Mouse (Mus musculus) G1E (cell line): ENCODE results near the gene Ubr4. TPM values are rescaled to one million over a fixed set of nuclear protein-coding genes. Genes with fewer than 3 reads are reported as not detected.

Experiments used
- ATAC-seq: 2 replicates; pipeline ENCODE4 v1.8.0; 2016; ENCODE audit warnings: mild to moderate bottlenecking; ENCODE audit not compliant: insufficient number of reproducible peaks, poor library complexity, low FRiP score, severe bottlenecking; ENCODE audit errors: extremely low read depth
- DNase-seq: peaks from one replicate; pipeline ENCODE4 v3.0.0; 2012; ENCODE audit warnings: low spot score
- H3K27me3 ChIP-seq: 2 replicates; pipeline ENCODE4 v1.6.1; 2012; ENCODE audit warnings: mild to moderate bottlenecking, low read length, inconsistent platforms; ENCODE audit not compliant: insufficient read depth
- H3K36me3 ChIP-seq: replicated peaks from 2 replicates; pipeline ENCODE3; 2012; ENCODE audit warnings: mild to moderate bottlenecking, inconsistent platforms
- H3K4me1 ChIP-seq: 2 replicates; pipeline ENCODE4 v1.6.1; 2012; ENCODE audit warnings: low read depth, low read length, inconsistent platforms, mixed read lengths; ENCODE audit not compliant: insufficient read depth
- H3K4me3 ChIP-seq: 2 replicates; pipeline ENCODE4 v1.5.1; 2012; ENCODE audit warnings: low read depth, mild to moderate bottlenecking, inconsistent platforms, low read length, moderate library complexity, mixed read lengths
- H3K9me3 ChIP-seq: replicated peaks from 2 replicates; pipeline ENCODE4 v1.6.1; 2012; ENCODE audit warnings: inconsistent platforms
- CTCF ChIP-seq: IDR thresholded peaks from 2 replicates; pipeline ENCODE4 v1.5.1; 2012; ENCODE audit warnings: low read depth, low read length, inconsistent platforms, mixed read lengths
- GATA1 ChIP-seq: IDR thresholded peaks from 2 replicates; pipeline ENCODE4 v1.6.1; 2012; ENCODE audit warnings: borderline replicate concordance, low read length, inconsistent platforms, mixed read lengths
- GATA2 ChIP-seq: IDR thresholded peaks from 2 replicates; pipeline ENCODE4 v1.6.1; 2012; ENCODE audit warnings: low read depth, low read length, inconsistent platforms, borderline replicate concordance
- POLR2AphosphoS5 ChIP-seq: IDR thresholded peaks from 2 replicates; pipeline ENCODE4 v1.6.1; 2012; ENCODE audit warnings: low read depth, low read length, inconsistent platforms; ENCODE audit not compliant: insufficient replicate concordance
- TAL1 ChIP-seq: conservative IDR thresholded peaks from 2 replicates; pipeline ENCODE4 v1.6.1; 2012; ENCODE audit warnings: low read depth, low read length, inconsistent platforms, mixed read lengths
- polyA plus RNA-seq: library from polyadenylated mRNA; stranded (reverse); fragments of >175 nt; gene quantifications from 2 replicates; pipeline ENCODE4 v1.2.3, GENCODE M21; 2012
- total RNA-seq, 2 experiments: library from RNA; stranded (forward) in 1 of 2; stranded (reverse) in 1 of 2; fragments of 200-1000 nt in 1 of 2; fragments of >200 nt in 1 of 2; fragmentation: Nextera tagmentation in 1 of 2; gene quantifications; 2 replicates each; pipeline ENCODE4 v1.2.3; 2014 to 2017

Ubr4 gene
- total and polyA plus RNA-seq, 3 experiments: 62.2 to 393 (median 132) TPM

DNA sequence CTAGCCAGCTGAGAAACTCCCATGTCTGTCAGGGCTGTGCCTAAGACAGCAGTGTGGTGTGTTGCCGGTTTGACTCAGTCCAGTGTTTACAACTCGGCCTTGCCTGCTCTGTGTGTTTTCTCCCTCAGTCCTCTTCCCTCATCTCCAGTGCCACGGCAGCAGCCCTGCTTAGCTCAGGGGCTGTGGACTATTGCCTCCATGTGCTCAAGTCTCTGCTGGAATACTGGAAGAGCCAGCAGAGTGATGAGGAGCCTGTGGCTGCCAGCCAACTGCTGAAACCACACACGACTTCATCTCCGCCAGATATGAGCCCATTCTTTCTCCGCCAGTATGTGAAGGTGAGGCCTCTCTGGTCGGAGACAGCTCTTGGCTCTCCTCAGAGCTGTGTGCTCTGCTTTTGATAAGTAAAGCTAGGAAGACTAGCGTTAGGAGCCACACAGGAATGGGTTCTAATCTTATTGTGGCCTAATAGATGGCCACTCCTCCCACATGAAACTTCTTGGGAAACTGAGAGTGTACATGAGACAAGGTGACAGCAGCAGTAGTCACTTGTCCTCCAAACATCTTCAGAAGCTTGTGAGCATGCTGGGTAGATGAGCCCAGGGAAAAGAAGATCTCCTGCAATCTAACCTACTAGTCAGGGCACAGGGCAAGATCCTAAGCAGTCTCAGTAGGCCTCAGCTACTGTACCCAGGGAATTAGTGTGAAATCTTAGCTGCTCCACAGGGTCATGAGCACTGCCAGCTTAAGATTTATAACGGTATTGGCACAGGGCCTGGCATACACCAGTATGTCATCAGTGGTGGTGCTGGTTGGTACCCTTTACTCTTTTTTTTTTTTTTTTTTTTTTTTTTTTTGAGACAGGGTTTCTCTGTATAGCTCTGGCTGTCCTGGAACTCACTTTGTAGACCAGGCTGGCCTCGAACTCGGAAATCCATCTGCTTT is 94.6 kb downstream of the Ubr4 start:
- Histone ChIP-seq H3K9me3 (no peaks in the 10 kb centered on the region), H3K27me3 (no peaks in the 10 kb centered on the region), H3K4me1 (peaks cover 2% of the 10 kb centered on the region; the same call in 1 of the 2 replicates), H3K4me3 (no peak overlapping the region), H3K36me3 (peaks cover 99% of the 10 kb centered on the region)
- no peak for DNase-seq
- no peak for ATAC-seq
- TF ChIP-seq TAL1 (no peak), GATA2 (no peak), GATA1 (no peak), CTCF (no peak), POLR2AphosphoS5 (no peak)

- no peaks in the 10 kb centered on the region for H3K9me3 ChIP-seq
- ATAC-seq (no peak), DNase-seq (no peak)
- H3K36me3 ChIP-seq: peaks cover 100% of the 10 kb centered on the region
- no peak overlapping the region for H3K4me3 ChIP-seq
- peaks cover 19% of the 10 kb centered on the region for H3K4me1 ChIP-seq
- TF ChIP-seq GATA1: no peak
- no peak for TF ChIP-seq CTCF
- no peak for TF ChIP-seq POLR2AphosphoS5
- TF ChIP-seq GATA2: no peak
- no peak for TF ChIP-seq TAL1
- no peaks in the 10 kb centered on the region for H3K27me3 ChIP-seq
Observed at GRCm38 (mm10) chr4:139452944-139453700, 100.7 kb downstream of the Ubr4 start.

DNA sequence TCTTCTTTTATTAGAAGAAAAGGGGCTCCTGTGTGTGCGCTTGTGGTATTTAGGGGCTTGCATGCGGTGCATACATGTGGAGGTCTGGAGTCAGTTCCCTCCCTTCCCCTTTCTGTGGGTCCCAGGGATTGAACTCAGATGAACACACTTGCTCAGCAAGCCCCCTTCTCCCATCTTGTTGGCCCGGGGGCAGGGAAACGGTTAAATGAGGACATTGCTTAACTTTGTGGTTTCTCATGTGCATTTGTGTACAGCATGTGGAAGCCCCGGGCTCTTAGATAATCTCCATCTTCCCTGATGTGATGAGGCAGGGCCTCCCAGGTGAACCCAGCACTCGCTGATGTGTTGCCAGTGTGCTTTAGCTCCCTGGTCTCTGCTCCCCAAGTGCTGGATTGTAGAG is 101.9 kb downstream of the Ubr4 start:
- TF ChIP-seq GATA1 (no peak), CTCF (no peak), GATA2 (no peak), TAL1 (no peak), POLR2AphosphoS5 (no peak)

DNA sequence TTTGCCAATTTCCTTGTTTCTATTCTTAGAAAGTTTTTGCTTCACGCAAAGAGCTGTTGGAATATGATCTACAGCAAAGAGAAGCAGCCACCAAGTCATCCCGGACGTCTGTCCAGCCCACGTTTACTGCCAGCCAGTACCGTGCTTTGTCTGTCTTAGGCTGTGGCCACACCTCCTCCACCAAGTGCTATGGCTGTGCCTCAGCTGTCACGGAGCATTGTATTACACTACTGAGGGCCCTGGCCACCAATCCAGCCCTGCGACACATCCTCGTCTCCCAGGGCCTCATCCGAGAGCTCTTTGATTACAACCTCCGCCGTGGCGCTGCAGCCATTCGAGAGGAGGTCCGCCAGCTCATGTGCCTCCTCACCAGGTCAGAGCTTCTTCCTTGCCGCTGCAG is 107.6 kb downstream of the Ubr4 start:
- ATAC-seq: no peak
- Histone ChIP-seq H3K4me1 (peaks cover 10% of the 10 kb centered on the region), H3K36me3 (peaks cover 100% of the 10 kb centered on the region), H3K9me3 (no peaks in the 10 kb centered on the region), H3K27me3 (no peaks in the 10 kb centered on the region), H3K4me3 (no peak overlapping the region)
- no peak for DNase-seq
- TF ChIP-seq GATA2 (no peak), POLR2AphosphoS5 (no peak), TAL1 (no peak), GATA1 (no peak), CTCF (no peak)

More for the DNA sequence above, 101.9 kb downstream of the Ubr4 start:
- Histone ChIP-seq H3K36me3 (peaks cover 100% of the 10 kb centered on the region), H3K27me3 (no peaks in the 10 kb centered on the region), H3K4me1 (peaks cover 19% of the 10 kb centered on the region), H3K9me3 (no peaks in the 10 kb centered on the region), H3K4me3 (no peak overlapping the region)
- no peak for ATAC-seq
- no peak for DNase-seq

DNA sequence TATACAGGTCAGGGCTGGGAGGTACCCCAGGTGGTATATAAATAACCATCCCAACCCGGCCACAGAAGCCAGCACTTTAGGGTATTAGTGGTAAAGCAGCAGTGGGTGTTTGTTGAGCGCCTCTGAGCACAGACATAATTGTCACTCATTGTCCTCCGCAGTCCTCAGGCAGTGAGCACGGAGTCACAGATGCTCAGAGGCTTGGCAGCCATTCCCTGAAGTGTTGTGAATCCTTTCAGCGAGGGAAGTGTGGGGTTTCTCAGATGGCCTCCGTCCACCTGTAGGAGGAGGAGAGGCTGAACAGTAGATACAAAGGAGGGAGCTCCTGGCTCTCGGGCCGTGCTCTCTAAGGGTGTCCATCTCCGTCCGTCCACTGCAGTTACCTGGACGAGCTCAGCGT is 111.8 kb downstream of the Ubr4 start:
- H3K4me1 ChIP-seq: no peaks in the 10 kb centered on the region
- TF ChIP-seq GATA1 (no peak), POLR2AphosphoS5 (no peak), CTCF (no peak), TAL1 (no peak), GATA2 (no peak)

DNA sequence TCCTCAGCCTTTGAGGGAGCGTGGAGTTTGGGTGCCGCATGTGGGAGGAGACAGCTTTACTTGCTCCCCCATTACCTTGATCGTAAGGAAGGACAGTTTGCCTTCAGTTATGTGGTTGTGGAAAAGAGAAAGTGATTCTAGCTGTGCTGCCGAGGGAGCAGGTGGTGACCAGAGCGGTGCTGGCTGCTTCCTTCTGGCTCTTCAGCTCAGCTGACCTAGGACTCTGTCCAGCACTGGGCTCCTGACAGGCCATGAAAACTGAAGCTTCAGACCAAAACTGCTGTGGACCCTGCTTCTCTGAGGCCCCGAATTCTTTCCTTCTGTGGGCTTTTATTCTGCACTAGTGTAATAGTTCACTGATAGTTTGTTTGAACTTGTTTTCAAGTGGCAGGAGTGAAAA is 114.1 kb downstream of the Ubr4 start:
- TF ChIP-seq GATA1 (no peak), POLR2AphosphoS5 (no peak), GATA2 (no peak), TAL1 (no peak)
- ATAC-seq (no peak), DNase-seq (no peak)
- H3K9me3 ChIP-seq: no peaks in the 10 kb centered on the region
- H3K27me3 ChIP-seq: no peaks in the 10 kb centered on the region
- H3K4me3 ChIP-seq: no peak overlapping the region
- H3K36me3 ChIP-seq: peaks cover 99% of the 10 kb centered on the region
- no peaks in the 10 kb centered on the region for H3K4me1 ChIP-seq

More for the DNA sequence above, 111.8 kb downstream of the Ubr4 start:
- no peak for ATAC-seq
- no peak overlapping the region for H3K4me3 ChIP-seq
- H3K36me3 ChIP-seq: peaks cover 99% of the 10 kb centered on the region
- no peak for DNase-seq
- no peaks in the 10 kb centered on the region for H3K9me3 ChIP-seq
- H3K27me3 ChIP-seq: no peaks in the 10 kb centered on the region
